Mouse (Mus musculus) heart, embryonic 16.5 days (tissue): Measurements from ENCODE around the gene Pigf. TPM values are rescaled to one million over a fixed set of nuclear protein-coding genes. Genes with fewer than 3 reads are reported as not detected.
A peak's percentile ranks its signal among the peaks of the same experiment; 100 is the strongest.

Experiments used
- ATAC-seq: fragments of 200-750 bp; cut with Nextera tagmentation; replicated peaks from 2 replicates; pipeline ENCODE4 v1.8.0; 2017; ENCODE audit warnings: moderate number of reproducible peaks; ENCODE audit not compliant: insufficient read depth, low FRiP score; ENCODE audit errors: extremely low read depth
- H3K27ac ChIP-seq: fragments of 300-500 bp; sonication (generic); 2 replicates; pipeline ENCODE4 v1.5.1; 2014; ENCODE audit warnings: mild to moderate bottlenecking, low read length, control low read depth, moderate library complexity
- H3K27me3 ChIP-seq: fragments of 300-500 bp; sonication (generic); 2 replicates; pipeline ENCODE4 v1.6.1; 2014; ENCODE audit warnings: low read length, mixed read lengths; ENCODE audit not compliant: control insufficient read depth, insufficient read depth
- H3K36me3 ChIP-seq: fragments of 300-500 bp; sonication (generic); 2 replicates; pipeline ENCODE4 v1.6.1; 2014; ENCODE audit not compliant: control insufficient read depth, insufficient read depth
- H3K4me1 ChIP-seq: fragments of 300-500 bp; sonication (generic); 2 replicates; pipeline ENCODE4 v1.6.1; 2014; ENCODE audit warnings: low read length, mixed read lengths; ENCODE audit not compliant: control insufficient read depth, insufficient read depth
- H3K4me2 ChIP-seq: fragments of 300-500 bp; sonication (generic); 2 replicates; pipeline ENCODE4 v1.6.1; 2014; ENCODE audit warnings: low read depth, mild to moderate bottlenecking, control low read depth, low read length
- H3K4me3 ChIP-seq: fragments of 300-500 bp; sonication (generic); 2 replicates; pipeline ENCODE4 v1.5.1; 2014; ENCODE audit warnings: mild to moderate bottlenecking, control low read depth, low read length
- H3K9ac ChIP-seq: fragments of 300-500 bp; sonication (generic); 2 replicates; pipeline ENCODE4 v1.6.1; 2014; ENCODE audit warnings: low read length, control low read depth
- H3K9me3 ChIP-seq: fragments of 300-500 bp; sonication (generic); replicated peaks from 2 replicates; pipeline ENCODE4 v1.6.1; 2016; ENCODE audit warnings: low read length; ENCODE audit not compliant: control insufficient read depth
- WGBS: fragments of 180-500 bp; shearing (Covaris S2); extraction: QIAGEN DNeasy Blood & Tissue Kit; methylation state at CpG from one replicate; pipeline ENCODE4 v1.1.7; 2014; 5-methylcytosine and 5-hydroxymethylcytosine counted together
- polyA plus RNA-seq: library from polyadenylated mRNA; unstranded; fragments of >200 nt; fragmentation: Nextera tagmentation; extraction: Ambion mirVana; gene quantifications from 2 replicates; pipeline ENCODE4 v1.2.1, GENCODE M21; 2015

Pigf gene
- polyA plus RNA-seq, 1 experiment from 2014 or later, result 14.2 TPM

- Histone ChIP-seq H3K27me3 (no peaks in the 10 kb centered on the region), H3K36me3 (no peaks in the 10 kb centered on the region; the same call in 1 of the 2 replicates), H3K9me3 (no peaks in the 10 kb centered on the region), H3K4me3 (peak overlapping the region; percentile 90), H3K9ac (peak overlapping the region; percentile 97), H3K27ac (peak overlapping the region; percentile 98), H3K4me2 (peak overlapping the region; percentile 71), H3K4me1 (peaks cover 59% of the 10 kb centered on the region)
- WGBS, result under 1% methylated on average over 24 of the region's 24 CpGs
- peak; percentile 43 for ATAC-seq
Measured at GRCm38 (mm10) chr17:86962297-86962893, 62.8 kb downstream of the Pigf start.

- ATAC-seq, result no peak
- no peaks in the 10 kb centered on the region; the same call in 1 of the 2 replicates for H3K9me3 ChIP-seq
- H3K9ac ChIP-seq, result no peak overlapping the region
- H3K4me2 ChIP-seq, result peak overlapping the region; percentile 71
- H3K27me3 ChIP-seq, result no peaks in the 10 kb centered on the region
- 47% methylated on average over 8 of the region's 8 CpGs for WGBS
- no peaks in the 10 kb centered on the region; the same call in 1 of the 2 replicates for H3K36me3 ChIP-seq
- H3K4me3 ChIP-seq, result no peak overlapping the region
- H3K4me1 ChIP-seq, result peaks cover 53% of the 10 kb centered on the region
- H3K27ac ChIP-seq, result peak overlapping the region; percentile 98
Measured at GRCm38 (mm10) chr17:86961301-86961841, 63.8 kb downstream of the Pigf start.

- no peak for ATAC-seq
- Histone ChIP-seq H3K4me1 (peaks cover 34% of the 10 kb centered on the region), H3K27me3 (no peaks in the 10 kb centered on the region), H3K4me2 (peak overlapping the region; percentile 32; the same call in 1 of the 2 replicates), H3K4me3 (no peak overlapping the region), H3K9ac (no peak overlapping the region), H3K9me3 (peaks cover 3% of the 10 kb centered on the region; the same call in 1 of the 2 replicates), H3K36me3 (no peaks in the 10 kb centered on the region), H3K27ac (peak overlapping the region; percentile 51)
- 53% methylated on average over 14 of the region's 14 CpGs for WGBS
Measured at GRCm38 (mm10) chr17:86957968-86958367, 67.2 kb downstream of the Pigf start.

- H3K4me1 ChIP-seq, result peaks cover 34% of the 10 kb centered on the region
- H3K36me3 ChIP-seq, result no peaks in the 10 kb centered on the region
- peaks cover 3% of the 10 kb centered on the region; the same call in 1 of the 2 replicates for H3K9me3 ChIP-seq
- H3K27me3 ChIP-seq, result no peaks in the 10 kb centered on the region
- H3K4me2 ChIP-seq, result peak overlapping the region; percentile 5; the same call in 1 of the 2 replicates
- no peak for ATAC-seq
- peak overlapping the region; percentile 49 for H3K27ac ChIP-seq
- no peak overlapping the region for H3K9ac ChIP-seq
- H3K4me3 ChIP-seq, result no peak overlapping the region
- WGBS, result 78% methylated on average over 5 of the region's 5 CpGs
Measured at GRCm38 (mm10) chr17:86957239-86957638, 68.0 kb downstream of the Pigf start.

- Histone ChIP-seq H3K27me3 (no peaks in the 10 kb centered on the region), H3K4me3 (no peak overlapping the region), H3K9ac (no peak overlapping the region), H3K36me3 (no peaks in the 10 kb centered on the region), H3K4me2 (no peak overlapping the region), H3K9me3 (no peaks in the 10 kb centered on the region), H3K4me1 (no peaks in the 10 kb centered on the region), H3K27ac (no peak overlapping the region)
- ATAC-seq, result no peak
- WGBS, result 72% methylated on average over 6 of the region's 6 CpGs
Measured at GRCm38 (mm10) chr17:86948801-86949200, 76.4 kb downstream of the Pigf start.

- no peak for ATAC-seq
- no peaks in the 10 kb centered on the region for H3K36me3 ChIP-seq
- WGBS, result 84% methylated on average over 28 of the region's 28 CpGs
- no peaks in the 10 kb centered on the region for H3K4me1 ChIP-seq
- no peaks in the 10 kb centered on the region for H3K9me3 ChIP-seq
- no peak within 1 kb of the TSS for H3K4me3 ChIP-seq
- H3K27me3 ChIP-seq, result no peaks in the 10 kb centered on the region
- no peak within 1 kb of the TSS for H3K4me2 ChIP-seq
- H3K27ac ChIP-seq, result no peak within 1 kb of the TSS
- H3K9ac ChIP-seq, result no peak within 1 kb of the TSS
Measured at GRCm38 (mm10) chr17:86947840-86948796, 77.1 kb downstream of the Pigf start, which contains the start of gene Atp6v1e2. Gene Atp6v1e2, minus strand, starts transcription at chr17:86947897.

Other genes with a start within 250 kb of the Pigf start
- gene Tmem247, start 108.1 kb downstream of the Pigf start, polyA plus RNA-seq, result not detected in 2 replicates
- gene Atp6v1e2, start 77.5 kb downstream of the Pigf start, polyA plus RNA-seq, result not detected in 2 replicates
- gene Rhoq, start 62.3 kb downstream of the Pigf start, polyA plus RNA-seq, result 19.9 and 20.4 TPM in 2 replicates
- 106 and 120 TPM in 2 replicates for gene Cript, start 144 bp upstream of the Pigf start, polyA plus RNA-seq
- 10.8 and 12.1 TPM in 2 replicates for gene Socs5, start 82.3 kb upstream of the Pigf start, polyA plus RNA-seq
- 83.5 and 94.4 TPM in 2 replicates for gene Mcfd2, start 240.5 kb upstream of the Pigf start, polyA plus RNA-seq